Mouse (Mus musculus) lung, embryonic 14.5 days (tissue): ENCODE results near the gene Ank3. TPM values are rescaled to one million over a fixed set of nuclear protein-coding genes. Genes with fewer than 3 reads are reported as not detected.

Experiments used
- ATAC-seq: fragments of 200-750 bp; cut with Nextera tagmentation; 2 replicates; pipeline ENCODE4 v1.8.0; 2017; ENCODE audit warnings: mild to moderate bottlenecking, moderate TSS enrichment, moderate library complexity; ENCODE audit not compliant: insufficient read depth
- DNase-seq: peaks from one replicate; pipeline ENCODE4 v3.0.0-alpha.2; 2015
- H3K27ac ChIP-seq: fragments of 300-500 bp; sonication (generic); 2 replicates; pipeline ENCODE4 v1.5.1; 2014; ENCODE audit warnings: low read depth, mild to moderate bottlenecking, moderate library complexity
- H3K27me3 ChIP-seq: fragments of 300-500 bp; sonication (generic); 2 replicates; pipeline ENCODE4 v1.6.1; 2014; ENCODE audit warnings: low read length, control low read depth; ENCODE audit not compliant: insufficient read depth
- H3K36me3 ChIP-seq: fragments of 300-500 bp; sonication (generic); 2 replicates; pipeline ENCODE4 v1.6.1; 2014; ENCODE audit warnings: control low read depth; ENCODE audit not compliant: insufficient read depth
- H3K4me1 ChIP-seq: fragments of 300-500 bp; sonication (generic); 2 replicates; pipeline ENCODE4 v1.6.1; 2014; ENCODE audit warnings: antibody characterized with exemption, control low read depth; ENCODE audit not compliant: insufficient read depth
- H3K4me2 ChIP-seq: fragments of 300-500 bp; sonication (generic); 2 replicates; pipeline ENCODE4 v1.6.1; 2014; ENCODE audit warnings: mild to moderate bottlenecking
- H3K4me3 ChIP-seq: fragments of 300-500 bp; sonication (generic); 2 replicates; pipeline ENCODE4 v1.5.1; 2014; ENCODE audit warnings: low read depth, low read length
- H3K9ac ChIP-seq: fragments of 300-500 bp; sonication (generic); 2 replicates; pipeline ENCODE4 v1.6.1; 2014
- H3K9me3 ChIP-seq: fragments of 300-500 bp; sonication (generic); 2 replicates; pipeline ENCODE4 v1.6.1; 2016; ENCODE audit warnings: low read depth, low read length, control low read depth
- CTCF ChIP-seq: IDR thresholded peaks from 2 replicates; pipeline ENCODE4 v1.5.1; 2016; ENCODE audit warnings: antibody characterized with exemption, low read depth
- WGBS: fragments of 180-500 bp; shearing (Covaris S2); extraction: QIAGEN DNeasy Blood & Tissue Kit; methylation state at CpG from one replicate; pipeline ENCODE4 v1.1.7; 2014; 5-methylcytosine and 5-hydroxymethylcytosine counted together
- polyA plus RNA-seq: library from polyadenylated mRNA; unstranded; fragments of >200 nt; fragmentation: Nextera tagmentation; extraction: Ambion mirVana; gene quantifications from 2 replicates; pipeline ENCODE4 v1.2.1, GENCODE M21; 2014

Gene Ank3
- polyA plus RNA-seq, 1 experiment from 2014 or later, result 16.2 TPM

GRCm38 (mm10) chr10:69476871-69477270, 78.3 kb downstream of the Ank3 start:
- 28% methylated on average over 1 of the region's 1 CpGs for WGBS
- Histone ChIP-seq H3K9me3 (no peaks in the 10 kb centered on the region), H3K36me3 (no peaks in the 10 kb centered on the region), H3K4me2 (no peak overlapping the region), H3K9ac (no peak overlapping the region), H3K4me1 (no peaks in the 10 kb centered on the region), H3K27me3 (no peaks in the 10 kb centered on the region), H3K27ac (no peak overlapping the region), H3K4me3 (no peak overlapping the region)
- ATAC-seq, result no peak
- DNase-seq, result no peak
- no peak for TF ChIP-seq CTCF

- Histone ChIP-seq H3K4me3 (no peak overlapping the region), H3K4me2 (no peak overlapping the region), H3K27ac (no peak overlapping the region), H3K9me3 (no peaks in the 10 kb centered on the region), H3K36me3 (no peaks in the 10 kb centered on the region), H3K27me3 (no peaks in the 10 kb centered on the region), H3K9ac (no peak overlapping the region), H3K4me1 (no peaks in the 10 kb centered on the region)
- ATAC-seq, result no peak
- TF ChIP-seq CTCF, result no peak
- 49% methylated on average over 2 of the region's 2 CpGs for WGBS
- DNase-seq, result no peak
Observed at GRCm38 (mm10) chr10:69477656-69478055, 79.1 kb downstream of the Ank3 start.

- H3K4me3 ChIP-seq, result no peak overlapping the region
- no peaks in the 10 kb centered on the region for H3K9me3 ChIP-seq
- no peak overlapping the region for H3K9ac ChIP-seq
- no peaks in the 10 kb centered on the region for H3K27me3 ChIP-seq
- H3K4me1 ChIP-seq, result no peaks in the 10 kb centered on the region
- TF ChIP-seq CTCF, result no peak
- no peaks in the 10 kb centered on the region for H3K36me3 ChIP-seq
- DNase-seq, result no peak
- no peak overlapping the region for H3K27ac ChIP-seq
- 61% methylated on average over 3 of the region's 3 CpGs for WGBS
- ATAC-seq, result no peak
- H3K4me2 ChIP-seq, result no peak overlapping the region
Observed at GRCm38 (mm10) chr10:69478831-69479230, 80.3 kb downstream of the Ank3 start.

DNA sequence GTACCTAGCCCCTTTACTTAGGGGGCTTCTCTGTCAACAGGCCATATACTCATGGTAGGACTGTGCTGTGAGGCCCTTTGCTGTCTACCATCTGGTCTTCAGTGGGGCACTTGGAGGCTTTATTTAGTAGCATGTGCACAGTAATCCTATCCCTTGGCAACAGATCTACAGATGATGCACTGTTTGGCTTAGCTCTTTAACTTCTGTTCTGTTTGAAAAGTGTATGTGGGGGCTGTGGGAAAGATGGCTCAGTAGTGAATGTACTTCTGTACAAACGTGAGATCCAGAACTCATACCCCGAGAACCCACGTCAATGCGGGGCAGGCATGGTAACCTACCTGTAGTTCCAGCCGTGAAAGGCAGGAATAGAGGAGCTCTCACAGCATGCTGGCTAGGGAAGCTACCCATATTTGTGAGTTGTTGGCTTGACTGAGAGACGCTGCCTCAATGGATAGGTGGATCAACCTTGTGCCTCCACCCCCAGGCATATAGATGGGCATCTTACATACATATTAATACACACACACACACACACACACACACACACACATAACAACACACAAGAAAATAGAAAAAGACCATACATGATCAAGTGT, 86.7 kb downstream of the Ank3 start:
- H3K36me3 ChIP-seq, result no peaks in the 10 kb centered on the region
- no peak overlapping the region for H3K4me3 ChIP-seq
- H3K9me3 ChIP-seq, result no peaks in the 10 kb centered on the region
- DNase-seq (no peak), ATAC-seq (no peak)
- no peak overlapping the region for H3K9ac ChIP-seq
- TF ChIP-seq CTCF, result no peak
- no peak overlapping the region for H3K27ac ChIP-seq
- WGBS, result 88% methylated on average over 6 of the region's 6 CpGs
- H3K4me2 ChIP-seq, result no peak overlapping the region
- H3K27me3 ChIP-seq, result no peaks in the 10 kb centered on the region
- H3K4me1 ChIP-seq, result no peaks in the 10 kb centered on the region

GRCm38 (mm10) chr10:69490182-69490581, 91.6 kb downstream of the Ank3 start:
- no peak for TF ChIP-seq CTCF
- ATAC-seq, result no peak
- Histone ChIP-seq H3K27me3 (no peaks in the 10 kb centered on the region), H3K4me1 (no peaks in the 10 kb centered on the region), H3K9me3 (no peaks in the 10 kb centered on the region), H3K4me2 (no peak overlapping the region), H3K4me3 (no peak overlapping the region), H3K9ac (no peak overlapping the region), H3K27ac (no peak overlapping the region), H3K36me3 (no peaks in the 10 kb centered on the region)
- WGBS, result 70% methylated on average over 5 of the region's 5 CpGs
- no peak for DNase-seq

DNA sequence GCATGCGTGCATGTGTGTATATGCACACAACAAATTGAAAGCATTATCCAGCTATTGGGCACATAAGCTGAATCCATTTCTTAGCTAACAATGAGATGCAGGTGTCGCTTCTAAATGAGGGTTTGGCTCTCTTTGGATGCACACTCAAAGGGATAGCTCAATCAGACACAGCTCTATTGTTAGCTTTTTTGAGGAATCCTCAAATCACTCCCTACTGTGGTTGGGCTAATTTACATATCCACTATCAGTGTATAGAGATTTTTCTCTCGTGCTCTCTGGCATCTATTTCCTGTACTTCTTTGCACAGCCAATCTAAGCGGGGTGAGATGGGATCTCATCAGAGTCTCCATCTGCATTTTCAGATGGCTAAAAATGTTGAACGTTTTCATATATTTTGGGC, 93.4 kb downstream of the Ank3 start:
- no peak for ATAC-seq
- Histone ChIP-seq H3K9me3 (no peaks in the 10 kb centered on the region), H3K27me3 (no peaks in the 10 kb centered on the region), H3K4me2 (no peak overlapping the region), H3K36me3 (no peaks in the 10 kb centered on the region), H3K9ac (no peak overlapping the region), H3K4me1 (no peaks in the 10 kb centered on the region), H3K4me3 (no peak overlapping the region), H3K27ac (no peak overlapping the region)
- DNase-seq, result no peak
- no peak for TF ChIP-seq CTCF
- 73% methylated on average over 5 of the region's 5 CpGs for WGBS

DNA sequence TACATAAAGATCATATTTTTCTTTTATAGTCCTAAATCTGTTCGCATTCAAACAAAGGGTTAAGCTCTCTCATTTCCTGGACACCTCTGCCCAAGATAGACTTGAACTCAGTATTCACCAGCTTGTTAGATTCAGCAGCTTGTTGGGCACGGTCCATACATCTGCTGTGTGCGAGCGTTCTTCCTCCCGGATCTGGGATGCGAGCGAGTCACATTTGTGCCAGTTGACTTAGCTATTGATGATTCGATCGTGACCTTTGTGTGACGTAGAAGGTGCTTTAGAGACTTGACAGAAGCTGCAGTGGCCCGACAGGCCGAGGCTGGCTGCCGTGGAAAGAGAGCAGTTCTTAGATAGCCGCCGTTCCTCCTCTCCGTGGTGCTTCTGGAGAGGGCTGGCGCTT, 98.8 kb downstream of the Ank3 start:
- Histone ChIP-seq H3K4me2 (no peak overlapping the region), H3K27ac (no peak overlapping the region), H3K4me1 (no peaks in the 10 kb centered on the region), H3K4me3 (no peak overlapping the region), H3K9me3 (no peaks in the 10 kb centered on the region), H3K9ac (no peak overlapping the region), H3K36me3 (no peaks in the 10 kb centered on the region), H3K27me3 (no peaks in the 10 kb centered on the region)
- WGBS, result 68% methylated on average over 17 of the region's 17 CpGs
- TF ChIP-seq CTCF, result no peak
- DNase-seq (no peak), ATAC-seq (no peak)
